Mouse (Mus musculus): ENCODE measurements at regions not wholly inside any gene's neighbourhood (a gene's known extent, or its start where the extent isn't known, plus 50 kb on each side); places are given as distances from the start of the nearest gene placed in this dataset.

GRCm38 (mm10) chr9:117863944-117864343 is 176.4 kb upstream of the Azi2 start:
- DNase-seq, result no peak

- DNase-seq, result no peak
These were observed 177.0 kb upstream of the Azi2 start for GRCm38 (mm10) chr9:117863318-117863717.

- no peak for DNase-seq
These were observed 180.7 kb upstream of the Azi2 start for GRCm38 (mm10) chr9:117859580-117860045.

DNA sequence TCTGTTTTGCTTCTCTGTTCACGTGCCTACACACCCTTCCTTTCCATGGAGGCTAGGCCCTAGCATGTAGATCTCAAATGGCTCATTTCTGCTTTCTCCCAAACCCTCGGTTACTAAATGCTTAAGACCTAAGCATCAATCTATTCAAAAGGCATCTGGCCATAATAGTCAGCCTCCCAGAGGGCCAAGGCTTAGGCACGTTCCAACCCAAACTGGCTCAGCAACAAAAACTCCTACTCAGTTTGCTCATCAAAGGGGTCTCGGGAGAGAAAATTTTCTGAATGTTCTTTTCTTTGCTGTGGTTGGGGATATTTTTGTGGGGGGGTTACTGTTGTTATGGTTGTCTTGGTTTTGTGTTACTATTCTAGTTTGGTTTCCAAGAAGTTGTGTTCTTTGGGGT is 196.8 kb upstream of the Azi2 start:
- no peak for DNase-seq

DNA sequence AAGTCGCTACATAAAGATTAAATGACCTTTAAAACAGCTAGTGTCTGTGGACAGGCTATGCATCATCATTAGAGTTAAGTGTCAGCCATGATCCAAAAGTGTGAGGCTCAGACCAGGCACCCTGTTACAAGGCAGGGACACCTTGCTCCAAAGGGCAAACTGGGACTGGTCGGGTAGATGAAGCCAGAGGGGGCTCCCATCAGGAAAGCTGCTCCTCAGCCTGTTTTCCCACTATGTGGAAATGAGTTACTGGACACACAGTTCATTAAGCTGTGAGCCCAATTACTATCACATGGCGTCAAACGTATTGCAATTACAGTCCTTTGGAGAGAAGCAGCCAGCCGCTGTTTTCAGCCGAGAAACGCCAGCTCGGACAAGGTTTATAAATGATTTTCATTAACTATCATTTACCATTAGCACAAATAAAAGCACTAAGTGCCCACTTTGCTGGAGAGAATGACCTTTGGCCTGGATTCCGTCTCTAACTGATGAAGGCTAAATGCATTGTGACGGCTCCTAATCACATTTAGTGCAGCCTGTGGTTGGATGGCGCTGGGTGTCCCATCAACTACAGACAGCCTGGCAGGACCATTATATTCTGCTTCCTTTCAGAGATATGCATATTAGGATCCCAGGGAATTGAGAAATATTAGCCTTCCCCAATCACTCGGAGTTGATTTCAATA is 203.5 kb upstream of the Azi2 start:
- no peak for DNase-seq

DNA sequence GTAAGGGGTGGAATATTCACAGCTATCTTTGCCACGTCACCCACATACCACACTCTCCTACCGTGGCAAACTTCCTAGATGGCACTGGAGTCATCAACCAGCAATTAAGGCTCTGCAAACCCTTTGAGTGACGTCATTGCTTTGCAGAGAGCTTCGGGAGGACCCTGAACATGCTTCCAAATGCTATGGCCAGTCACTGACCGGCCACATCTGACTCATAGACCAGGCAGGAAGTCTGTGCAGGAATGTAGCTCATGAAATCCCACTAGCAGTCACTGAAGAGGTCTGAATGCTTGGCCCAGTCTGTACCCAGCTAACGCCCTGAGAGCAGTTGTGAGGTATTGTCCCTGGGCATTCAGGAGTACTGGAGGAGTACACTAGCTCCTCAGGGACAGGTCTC is 203.9 kb upstream of the Rbms3 start:
- no peak for DNase-seq

GRCm38 (mm10) chr9:117814661-117815060 is 184.9 kb upstream of the Rbms3 start:
- DNase-seq, result no peak

- DNase-seq, result no peak
These were observed 183.5 kb upstream of the Rbms3 start for GRCm38 (mm10) chr9:117813216-117813615.

GRCm38 (mm10) chr9:117805812-117806211 is 176.1 kb upstream of the Rbms3 start:
- DNase-seq, result no peak

DNA sequence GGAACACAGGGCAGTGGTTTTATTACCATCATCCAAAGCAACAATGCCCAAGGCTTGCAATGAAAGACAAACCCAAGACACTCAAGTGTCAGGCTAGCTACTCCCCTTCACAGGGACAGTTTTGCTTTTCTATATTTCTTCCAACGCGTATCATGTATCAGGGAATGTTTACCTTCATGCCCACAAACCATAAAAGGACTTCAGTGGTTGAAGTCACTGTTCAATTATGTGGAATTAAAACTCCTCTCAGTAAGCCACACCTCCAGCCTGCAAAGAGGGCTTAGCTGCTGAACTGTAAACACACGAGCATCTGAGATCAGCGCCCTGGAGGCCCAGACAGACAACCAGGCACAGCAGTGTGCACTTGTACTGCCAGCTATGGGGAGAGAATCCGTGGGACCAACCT is 154.5 kb upstream of the Rbms3 start:
- no peak for DNase-seq

- DNase-seq, result no peak
These were observed 124.9 kb upstream of the Rbms3 start for GRCm38 (mm10) chr9:117754651-117755050.

- DNase-seq, result peak; percentile 38
These were observed 123.8 kb upstream of the Rbms3 start for GRCm38 (mm10) chr9:117753466-117753865.

GRCm38 (mm10) chr9:117744906-117745305 is 115.2 kb upstream of the Rbms3 start:
- no peak for DNase-seq

GRCm38 (mm10) chr9:117729366-117729765 is 99.7 kb upstream of the Rbms3 start:
- no peak for DNase-seq

- DNase-seq, result no peak
These were observed 90.5 kb upstream of the Rbms3 start for GRCm38 (mm10) chr9:117720161-117720598.

DNA sequence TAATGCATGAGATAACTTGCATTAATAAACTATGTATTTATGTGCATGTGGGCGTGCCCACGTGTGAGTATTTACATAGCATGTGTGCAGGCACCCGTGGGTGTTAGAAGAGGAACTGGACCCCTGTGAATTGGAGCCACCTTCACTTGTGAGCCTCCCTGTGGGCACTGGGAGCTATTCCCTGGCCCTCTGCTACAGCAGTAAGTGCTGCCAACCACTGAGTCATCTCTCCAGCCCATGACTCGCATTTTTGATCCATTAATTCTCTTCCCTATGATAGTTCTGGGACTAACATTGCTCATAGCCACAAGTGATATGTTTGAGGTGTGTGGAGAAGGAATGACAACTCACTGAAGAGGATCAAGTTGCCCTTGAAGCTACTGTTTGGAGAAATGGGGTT is 87.6 kb upstream of the Rbms3 start:
- no peak for DNase-seq

DNA sequence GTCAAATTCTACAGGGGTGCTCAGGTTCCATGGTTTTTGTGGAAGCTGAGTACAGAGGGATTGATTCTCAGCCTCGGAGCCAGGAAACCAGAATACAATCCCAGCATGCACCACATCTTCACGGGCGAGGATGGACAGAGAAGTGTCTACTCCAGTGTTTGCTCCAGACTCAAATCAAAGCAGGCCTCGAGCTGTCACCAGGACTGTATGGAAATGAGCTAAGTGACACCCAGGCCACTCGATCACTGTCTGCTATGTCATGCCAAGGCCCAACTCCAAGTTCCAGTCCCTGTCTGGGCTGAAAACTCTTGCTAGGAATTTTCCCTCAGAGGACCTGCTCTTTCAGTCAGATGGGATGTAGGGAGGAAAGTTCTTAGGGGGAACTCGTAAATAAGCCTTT is 86.8 kb upstream of the Rbms3 start:
- DNase-seq, result no peak

- no peak for DNase-seq
These were observed 85.3 kb upstream of the Rbms3 start for GRCm38 (mm10) chr9:117714741-117715675.

- no peak for DNase-seq
These were observed 83.4 kb upstream of the Rbms3 start for GRCm38 (mm10) chr9:117713121-117713520.

- DNase-seq, result no peak
These were observed 82.1 kb upstream of the Rbms3 start for GRCm38 (mm10) chr9:117711793-117712192.

- no peak for DNase-seq
These were observed 81.3 kb upstream of the Rbms3 start for GRCm38 (mm10) chr9:117710966-117711365.

DNA sequence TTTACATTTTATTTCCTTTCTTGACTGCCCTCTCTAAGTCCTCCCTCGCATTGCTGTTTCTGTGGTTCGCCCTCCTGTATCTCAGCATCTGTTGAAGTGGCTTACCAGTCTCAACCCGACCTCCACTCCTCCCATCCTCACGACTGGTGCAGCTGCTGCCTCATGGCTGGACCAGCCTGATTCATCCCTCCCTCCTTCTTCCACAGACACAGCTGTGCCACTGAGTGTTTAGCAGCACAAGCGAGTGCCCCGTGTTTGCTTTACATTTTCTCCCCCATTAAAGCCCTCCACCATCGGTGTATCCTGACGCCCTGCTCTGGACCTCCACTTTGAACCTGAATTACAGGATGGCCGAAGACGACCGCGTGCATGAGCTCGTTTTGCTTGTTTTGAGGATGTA is 80.0 kb upstream of the Rbms3 start:
- no peak for DNase-seq

DNA sequence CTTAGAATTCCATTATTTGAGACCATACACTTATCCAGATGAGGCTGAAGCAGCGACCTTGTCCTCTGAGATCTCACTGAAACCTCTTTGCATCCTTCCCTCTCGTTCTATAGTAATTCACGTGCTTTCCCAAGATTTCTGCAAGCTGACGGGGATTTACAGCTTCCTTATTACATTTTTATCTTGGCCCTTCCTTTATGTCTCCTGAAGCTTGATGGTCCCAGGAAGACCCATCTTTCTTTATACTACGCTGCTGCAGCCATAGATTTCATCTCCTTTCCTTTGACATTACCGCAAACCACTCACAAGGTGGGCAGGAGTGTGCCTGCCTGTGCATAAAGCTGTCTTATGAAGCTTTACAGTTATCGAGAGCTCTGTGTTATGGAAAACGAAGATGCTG is 63.3 kb upstream of the Rbms3 start:
- DNase-seq, result no peak

All from gastrocnemius, postnatal 25 days (tissue).